Mouse (Mus musculus) kidney, embryonic 16.5 days (tissue): ENCODE measurements around the gene Kif7. TPM values are rescaled to one million over a fixed set of nuclear protein-coding genes. Genes with fewer than 3 reads are reported as not detected.

Source experiments
- polyA plus RNA-seq: library from polyadenylated mRNA; unstranded; fragments of >200 nt; fragmentation: Nextera tagmentation; extraction: Ambion mirVana; gene quantifications from 2 replicates; pipeline ENCODE4 v1.2.1, GENCODE M21; 2015

Kif7 gene
- polyA plus RNA-seq, 1 experiment from 2014 or later: 4.4 TPM

Other genes starting within 250 kb of the Kif7 start
- gene Polg, start 249.4 kb downstream of the Kif7 start, polyA plus RNA-seq: 37.1 and 37.7 TPM in 2 replicates
- 54.3 and 68.2 TPM in 2 replicates for gene Rhcg, start 98.1 kb downstream of the Kif7 start, polyA plus RNA-seq
- 8.8 and 9.7 TPM in 2 replicates for gene Ticrr, start 55.5 kb downstream of the Kif7 start, polyA plus RNA-seq
- 0.34 TPM in 1 of 2 replicates, not detected in the other for gene Plin1, start 17.2 kb upstream of the Kif7 start, polyA plus RNA-seq
- 10.5 and 14.3 TPM in 2 replicates for gene Pex11a, start 27.4 kb upstream of the Kif7 start, polyA plus RNA-seq
- 0.46 and 0.51 TPM in 2 replicates for gene Wdr93, start 27.4 kb upstream of the Kif7 start, polyA plus RNA-seq
- not detected in 2 replicates for gene Mesp1, start 78.1 kb upstream of the Kif7 start, polyA plus RNA-seq
- gene Mesp2, start 95.0 kb upstream of the Kif7 start, polyA plus RNA-seq: 0.78 and 0.82 TPM in 2 replicates
- gene Anpep, start 145.3 kb upstream of the Kif7 start, polyA plus RNA-seq: 163 and 164 TPM in 2 replicates
- gene Ap3s2, start 204.9 kb upstream of the Kif7 start, polyA plus RNA-seq: 32.1 and 36.5 TPM in 2 replicates
- gene Arpin, start 219.6 kb upstream of the Kif7 start, polyA plus RNA-seq: 33.8 and 35.7 TPM in 2 replicates